Mouse (Mus musculus) testis, adult 2 months (tissue): ENCODE measurements around the gene Lgals4.

ENCODE experiments used
- CTCF ChIP-seq: fragments of 200-500 bp; IDR thresholded peaks from 2 replicates; pipeline ENCODE4 v1.5.1; 2012; ENCODE audit warnings: low read depth, mild to moderate bottlenecking, inconsistent platforms, low read length, moderate library complexity; ENCODE audit not compliant: control insufficient read depth, insufficient read depth, insufficient replicate concordance
- POLR2A ChIP-seq: fragments of 200-500 bp; IDR thresholded peaks from 2 replicates; pipeline ENCODE4 v1.6.1; 2012; ENCODE audit warnings: low read depth, mild to moderate bottlenecking, inconsistent platforms, low read length, moderate library complexity; ENCODE audit not compliant: control insufficient read depth

- TF ChIP-seq POLR2A: peak; percentile 60
- no peak for TF ChIP-seq CTCF
Measured at GRCm38 (mm10) chr7:28808957-28809393, 24.7 kb upstream of the Lgals4 start.
